Mouse (Mus musculus) forebrain, embryonic 14.5 days (tissue): ENCODE results near the gene C87499. TPM values are rescaled to one million over a fixed set of nuclear protein-coding genes. Genes with fewer than 3 reads are reported as not detected.
A peak's percentile ranks its signal among the peaks of the same experiment; 100 is the strongest.

Experiments
- ATAC-seq: fragments of 200-750 bp; cut with Nextera tagmentation; 2 replicates; pipeline ENCODE4 v1.8.0; 2017; ENCODE audit warnings: mild to moderate bottlenecking, moderate library complexity
- DNase-seq: peaks from one replicate; pipeline ENCODE4 v3.0.0-alpha.2; 2015; ENCODE audit warnings: low spot score
- H3K27ac ChIP-seq: fragments of 300-500 bp; sonication (generic); 2 replicates; pipeline ENCODE4 v1.5.1; 2014; ENCODE audit warnings: low read depth, mild to moderate bottlenecking, control low read depth, low read length, moderate library complexity
- H3K27me3 ChIP-seq: fragments of 300-500 bp; sonication (generic); replicated peaks from 2 replicates; pipeline ENCODE4 v1.6.1; 2014; ENCODE audit warnings: low read length, control low read depth, mixed read lengths; ENCODE audit not compliant: control insufficient read depth, insufficient read depth
- H3K36me3 ChIP-seq: fragments of 300-500 bp; sonication (generic); 2 replicates; pipeline ENCODE4 v1.6.1; 2014; ENCODE audit warnings: low read length, control low read depth; ENCODE audit not compliant: control insufficient read depth, insufficient read depth
- H3K4me1 ChIP-seq: fragments of 300-500 bp; sonication (generic); 2 replicates; pipeline ENCODE4 v1.6.1; 2014; ENCODE audit warnings: antibody characterized with exemption, low read length, control low read depth; ENCODE audit not compliant: control insufficient read depth, insufficient read depth
- H3K4me2 ChIP-seq: fragments of 300-500 bp; sonication (generic); 2 replicates; pipeline ENCODE4 v1.6.1; 2014; ENCODE audit warnings: mild to moderate bottlenecking, control low read depth, low read length
- H3K4me3 ChIP-seq: fragments of 300-500 bp; sonication (generic); 2 replicates; pipeline ENCODE4 v1.5.1; 2014; ENCODE audit warnings: low read depth, low read length, control low read depth
- H3K9ac ChIP-seq: fragments of 300-500 bp; sonication (generic); 2 replicates; pipeline ENCODE4 v1.6.1; 2014; ENCODE audit warnings: mild to moderate bottlenecking, low read length, control low read depth, moderate library complexity
- H3K9me3 ChIP-seq: fragments of 300-500 bp; sonication (generic); replicated peaks from 2 replicates; pipeline ENCODE4 v1.6.1; 2016; ENCODE audit warnings: low read length, control low read depth, mixed read lengths; ENCODE audit not compliant: control insufficient read depth
- WGBS: fragments of 180-500 bp; shearing (Covaris S2); extraction: QIAGEN DNeasy Blood & Tissue Kit; methylation state at CpG from one replicate; pipeline ENCODE4 v1.1.7; 2014; 5-methylcytosine and 5-hydroxymethylcytosine counted together
- polyA plus RNA-seq: library from polyadenylated mRNA; unstranded; fragments of >200 nt; fragmentation: Nextera tagmentation; extraction: Ambion mirVana; gene quantifications from 2 replicates; pipeline ENCODE4 v1.2.1, GENCODE M21; 2014

The C87499 gene
- polyA plus RNA-seq = not detected in 2 replicates

GRCm38 (mm10) chr4:88634311-88634710 is at the start of gene C87499:
Gene C87499, minus strand, starts transcription at chr4:88634411.
- H3K4me3 ChIP-seq = no peak within 1 kb of the TSS
- H3K27ac ChIP-seq = no peak within 1 kb of the TSS
- H3K36me3 ChIP-seq = no peaks in the 10 kb centered on the region
- 87% methylated on average over 4 of the region's 4 CpGs for WGBS
- no peak within 1 kb of the TSS for H3K9ac ChIP-seq
- ATAC-seq = no peak
- H3K27me3 ChIP-seq = no peaks in the 10 kb centered on the region
- no peak for DNase-seq
- no peak within 1 kb of the TSS for H3K4me2 ChIP-seq
- no peaks in the 10 kb centered on the region for H3K9me3 ChIP-seq
- H3K4me1 ChIP-seq = no peaks in the 10 kb centered on the region

GRCm38 (mm10) chr4:88683812-88684211 is 49.6 kb upstream of the C87499 start, which contains the start of gene Ifna2:
Gene Ifna2, minus strand, starts transcription at chr4:88683912.
- 85% methylated on average over 1 of the region's 1 CpGs for WGBS
- ATAC-seq = no peak

GRCm38 (mm10) chr4:88681353-88681752 is 47.1 kb upstream of the C87499 start:
- no peaks in the 10 kb centered on the region for H3K4me1 ChIP-seq
- no peaks in the 10 kb centered on the region for H3K27me3 ChIP-seq
- H3K4me2 ChIP-seq = no peak overlapping the region
- ATAC-seq = no peak
- H3K4me3 ChIP-seq = no peak overlapping the region
- no peaks in the 10 kb centered on the region for H3K36me3 ChIP-seq
- WGBS = 83% methylated on average over 3 of the region's 3 CpGs
- no peaks in the 10 kb centered on the region for H3K9me3 ChIP-seq
- DNase-seq = no peak
- H3K9ac ChIP-seq = no peak overlapping the region
- no peak overlapping the region for H3K27ac ChIP-seq

More at GRCm38 (mm10) chr4:88683812-88684211, 49.6 kb upstream of the C87499 start, which contains the start of gene Ifna2:
- Histone ChIP-seq H3K27me3 (no peaks in the 10 kb centered on the region), H3K4me2 (no peak within 1 kb of the TSS), H3K9ac (no peak within 1 kb of the TSS), H3K9me3 (no peaks in the 10 kb centered on the region), H3K36me3 (no peaks in the 10 kb centered on the region), H3K27ac (no peak within 1 kb of the TSS), H3K4me3 (no peak within 1 kb of the TSS), H3K4me1 (no peaks in the 10 kb centered on the region)
- no peak for DNase-seq

GRCm38 (mm10) chr4:88680362-88680761 is 46.2 kb upstream of the C87499 start:
- Histone ChIP-seq H3K4me2 (no peak overlapping the region), H3K4me3 (no peak overlapping the region), H3K9me3 (no peaks in the 10 kb centered on the region), H3K4me1 (no peaks in the 10 kb centered on the region), H3K9ac (no peak overlapping the region), H3K27ac (no peak overlapping the region), H3K36me3 (no peaks in the 10 kb centered on the region), H3K27me3 (no peaks in the 10 kb centered on the region)
- ATAC-seq = no peak
- WGBS = 53% methylated on average over 8 of the region's 8 CpGs
- peak; percentile 64 for DNase-seq

- WGBS = 90% methylated on average over 1 of the region's 1 CpGs
- H3K9me3 ChIP-seq = no peaks in the 10 kb centered on the region
- DNase-seq (no peak), ATAC-seq (no peak)
- H3K4me3 ChIP-seq = no peak within 1 kb of the TSS
- H3K4me1 ChIP-seq = no peaks in the 10 kb centered on the region
- H3K36me3 ChIP-seq = no peaks in the 10 kb centered on the region
- H3K9ac ChIP-seq = no peak within 1 kb of the TSS
- no peak within 1 kb of the TSS for H3K4me2 ChIP-seq
- H3K27ac ChIP-seq = no peak within 1 kb of the TSS
- H3K27me3 ChIP-seq = no peaks in the 10 kb centered on the region
These were observed 42.6 kb upstream of the C87499 start, which contains the start of gene Ifna16 for GRCm38 (mm10) chr4:88676824-88677223. Gene Ifna16, minus strand, starts transcription at chr4:88676924.

GRCm38 (mm10) chr4:88655461-88655860 is 21.2 kb upstream of the C87499 start:
- DNase-seq = no peak
- no peak overlapping the region for H3K4me3 ChIP-seq
- H3K9me3 ChIP-seq = no peaks in the 10 kb centered on the region
- H3K9ac ChIP-seq = no peak overlapping the region
- H3K27ac ChIP-seq = no peak overlapping the region
- WGBS = 52% methylated on average over 1 of the region's 1 CpGs
- ATAC-seq = no peak
- H3K4me1 ChIP-seq = no peaks in the 10 kb centered on the region
- H3K27me3 ChIP-seq = no peaks in the 10 kb centered on the region
- no peak overlapping the region for H3K4me2 ChIP-seq
- no peaks in the 10 kb centered on the region for H3K36me3 ChIP-seq

GRCm38 (mm10) chr4:88653644-88654043 is 19.4 kb upstream of the C87499 start:
- no peak for DNase-seq
- WGBS = 70% methylated on average over 3 of the region's 3 CpGs

GRCm38 (mm10) chr4:88644359-88644758 is 10.1 kb upstream of the C87499 start, which contains the start of gene Ifna13:
Gene Ifna13, minus strand, starts transcription at chr4:88644459.
- no peak within 1 kb of the TSS for H3K4me3 ChIP-seq
- H3K4me2 ChIP-seq = no peak within 1 kb of the TSS
- no peaks in the 10 kb centered on the region for H3K36me3 ChIP-seq
- 49% methylated on average over 2 of the region's 2 CpGs for WGBS
- H3K9ac ChIP-seq = no peak within 1 kb of the TSS
- no peak within 1 kb of the TSS for H3K27ac ChIP-seq
- no peaks in the 10 kb centered on the region for H3K4me1 ChIP-seq
- ATAC-seq (no peak), DNase-seq (no peak)
- no peaks in the 10 kb centered on the region for H3K27me3 ChIP-seq
- no peaks in the 10 kb centered on the region for H3K9me3 ChIP-seq

More at GRCm38 (mm10) chr4:88653644-88654043, 19.4 kb upstream of the C87499 start:
- Histone ChIP-seq H3K9ac (no peak overlapping the region), H3K36me3 (no peaks in the 10 kb centered on the region), H3K4me2 (no peak overlapping the region), H3K9me3 (no peaks in the 10 kb centered on the region), H3K4me3 (no peak overlapping the region), H3K27ac (no peak overlapping the region), H3K27me3 (no peaks in the 10 kb centered on the region), H3K4me1 (no peaks in the 10 kb centered on the region)
- no peak for ATAC-seq

- Histone ChIP-seq H3K27me3 (no peaks in the 10 kb centered on the region), H3K9me3 (no peaks in the 10 kb centered on the region), H3K27ac (no peak overlapping the region), H3K4me2 (no peak overlapping the region), H3K4me3 (no peak overlapping the region), H3K4me1 (no peaks in the 10 kb centered on the region), H3K36me3 (no peaks in the 10 kb centered on the region), H3K9ac (no peak overlapping the region)
- 35% methylated on average over 2 of the region's 2 CpGs for WGBS
- no peak for ATAC-seq
- DNase-seq = peak; percentile 11
These were observed 8.3 kb upstream of the C87499 start for GRCm38 (mm10) chr4:88642526-88642925.
